Mouse (Mus musculus): Measurements from ENCODE around the gene Pla2g3.
A peak's percentile ranks its signal among the peaks of the same experiment; 100 is the strongest.

DNA sequence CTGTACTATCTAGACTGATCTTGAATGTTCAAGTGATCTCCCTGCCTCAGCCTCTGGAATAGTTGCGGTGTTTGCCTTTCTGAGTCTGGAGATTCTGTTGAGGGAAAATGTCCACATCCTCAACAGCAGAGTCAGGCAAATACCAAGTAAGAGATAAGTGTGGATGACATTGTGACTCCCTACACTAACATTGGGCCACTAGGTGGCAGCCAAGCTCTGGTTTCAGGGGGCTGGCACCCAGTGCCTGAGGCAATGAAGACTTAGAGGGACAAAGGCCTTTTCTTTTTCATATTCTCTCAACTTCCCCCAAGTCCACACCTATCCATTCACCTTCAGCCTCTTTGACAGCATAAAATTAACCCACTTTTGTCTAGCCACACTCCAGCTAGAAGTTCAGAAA, 15.6 kb upstream of the Pla2g3 start:
- TF ChIP-seq POLR2A (IDR thresholded peaks at IDR 0.05; ENCODE audit: low read depth, low read length) (no peak), CTCF (conservative IDR thresholded peaks at IDR 0.05; ENCODE audit: insufficient read depth, insufficient read length, low read depth, low read length) (peak; percentile 94)

All from kidney, adult 2 months (tissue).